Mouse (Mus musculus): Measurements from ENCODE around the gene Kdelr2.

DNA sequence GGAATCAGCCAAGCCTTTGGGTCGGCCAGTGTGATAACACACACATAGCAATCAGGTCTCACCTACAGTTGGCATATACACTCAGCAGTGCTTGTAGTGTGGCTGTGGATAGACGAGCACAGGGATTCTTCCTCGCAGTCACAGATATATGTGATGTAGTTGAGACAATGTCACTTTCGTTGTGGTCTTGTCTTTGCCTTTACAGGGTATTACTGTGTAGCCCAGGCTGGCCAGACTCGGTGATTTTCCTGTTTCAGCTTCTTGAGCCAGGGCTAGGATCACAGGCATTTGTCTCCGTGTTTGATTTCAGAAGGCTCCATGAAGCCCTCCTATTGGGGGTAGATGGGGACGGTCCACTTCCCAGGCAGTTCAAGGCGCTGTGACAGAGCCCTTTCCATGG lies 66.0 kb downstream of the Kdelr2 start:
- TF ChIP-seq CTCF (conservative IDR thresholded peaks at IDR 0.05; ENCODE audit: insufficient read depth, insufficient read length, low read depth, low read length) (no peak), POLR2A (IDR thresholded peaks at IDR 0.05; ENCODE audit: low read depth, low read length) (no peak)
